Mouse (Mus musculus): ENCODE data around the gene Mogs.
A peak's percentile ranks its signal among the peaks of the same experiment; 100 is the strongest.

Gene Mogs

DNA sequence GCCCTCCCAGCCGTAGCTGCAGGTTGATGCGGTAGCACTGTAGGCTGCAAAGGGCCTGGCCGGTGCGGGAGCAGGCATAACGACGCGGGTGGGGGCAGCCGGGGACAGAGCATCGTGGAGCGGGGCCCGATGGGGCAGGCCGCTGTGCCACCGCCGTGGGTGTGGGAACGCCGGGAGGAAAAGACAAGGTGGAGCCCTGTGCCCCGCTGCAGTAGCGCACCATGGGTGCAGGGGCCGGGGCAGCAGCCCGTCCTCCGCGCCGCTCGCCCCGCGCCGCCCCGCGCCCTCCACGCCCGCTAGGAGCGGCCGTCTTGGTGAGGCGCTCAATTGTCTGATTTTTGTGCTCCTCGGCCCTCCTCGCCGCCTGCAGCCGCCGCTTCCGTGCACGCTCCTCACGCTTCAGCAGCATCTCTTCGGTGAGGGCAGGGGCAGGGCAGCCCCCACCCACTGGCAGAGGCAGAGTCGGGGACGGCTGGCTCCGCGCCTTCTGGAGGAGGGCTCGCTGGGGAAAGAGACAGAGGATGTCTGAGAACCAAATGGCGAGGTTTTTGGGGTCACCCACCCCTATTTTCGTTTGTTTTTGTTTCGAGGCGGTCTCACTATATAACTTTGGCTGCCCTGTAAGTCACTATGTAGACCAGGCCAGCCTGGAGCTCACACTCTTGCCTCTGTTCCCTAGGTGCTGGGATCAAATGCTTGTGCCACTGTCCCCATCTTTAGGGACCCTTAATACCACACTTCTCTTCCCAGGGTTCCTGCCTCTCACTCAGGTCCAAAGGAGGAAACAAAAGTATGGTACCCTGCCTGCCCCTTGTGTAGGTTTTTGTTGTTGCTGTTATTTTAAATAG, 6.8 kb downstream of the Mogs start:
- DNase-seq (ENCODE audit: low read depth, low spot score): no peak

- no peak for DNase-seq (ENCODE audit: low read depth, low spot score)
Observed at GRCm38 (mm10) chr6:83122961-83123360, 7.7 kb downstream of the Mogs start.

DNA sequence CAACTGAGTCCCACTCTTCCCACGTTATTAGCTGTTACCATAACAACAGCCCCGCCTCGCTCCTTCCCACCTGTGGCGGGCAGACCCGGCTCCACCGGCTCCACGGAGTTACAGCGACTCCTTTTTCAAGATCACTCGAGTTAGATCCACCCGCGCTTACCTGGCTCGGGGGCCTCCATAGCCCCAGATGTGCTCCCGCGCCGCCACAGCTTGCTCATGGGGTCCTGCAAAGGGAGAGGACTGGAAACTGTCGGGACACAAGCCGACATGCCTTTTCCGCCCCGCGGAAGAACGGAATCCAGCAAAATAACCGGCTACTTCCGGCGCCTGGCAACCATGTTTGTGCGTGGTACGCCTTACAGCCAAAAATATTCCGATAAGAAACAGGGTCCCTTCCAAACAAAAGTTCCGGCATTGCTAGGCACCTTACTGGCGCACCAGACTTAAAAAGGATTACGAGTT, 9.6 kb downstream of the Mogs start:
- peak; percentile 87 for DNase-seq (ENCODE audit: low read depth, low spot score)

DNA sequence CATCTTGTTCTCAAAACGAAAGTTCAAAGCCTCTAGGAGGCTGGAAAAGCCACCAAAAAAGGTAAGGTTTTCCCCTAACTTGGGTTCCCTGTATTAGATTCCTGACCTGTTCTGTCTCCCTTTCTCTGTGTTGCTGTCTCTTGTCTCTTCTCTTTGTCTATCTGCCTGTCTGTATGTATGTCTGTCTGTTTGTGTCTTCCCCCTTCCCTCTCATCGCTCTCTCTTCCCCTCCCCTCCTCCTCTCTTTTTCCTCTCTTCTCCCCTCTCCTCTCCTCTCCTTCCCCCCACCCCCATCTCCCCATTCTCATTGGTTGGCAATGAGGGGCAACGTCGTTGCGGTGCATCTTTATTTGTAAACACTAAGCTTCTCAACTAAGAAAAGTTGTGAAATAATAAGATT, 10.0 kb downstream of the Mogs start, which contains the start of gene Ino80b:
TSS of gene Ino80b (minus strand) at position 101 of the 400 bp plus-strand sequence.
- no peak for DNase-seq (ENCODE audit: low read depth, low spot score)

DNA sequence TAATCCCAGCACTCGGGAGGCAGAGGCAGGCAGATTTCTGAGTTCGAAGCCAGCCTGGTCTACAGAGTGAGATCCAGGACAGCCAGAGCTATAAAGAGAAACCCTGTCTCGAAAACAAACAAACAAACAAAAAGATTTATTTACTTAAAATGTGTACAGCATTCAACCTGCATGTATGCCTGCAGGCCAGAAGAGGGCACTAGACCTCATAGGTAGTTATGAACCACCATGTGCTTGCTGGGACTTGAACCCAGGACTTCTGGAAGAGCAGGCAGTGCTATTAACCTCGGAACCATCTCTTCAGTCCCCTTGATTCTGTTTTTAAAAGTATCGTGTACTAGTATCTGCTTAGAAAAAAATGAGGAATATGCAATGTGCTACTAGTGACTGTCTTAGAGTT, 12.1 kb downstream of the Mogs start:
- no peak for DNase-seq (ENCODE audit: low read depth, low spot score)

- no peak for DNase-seq (ENCODE audit: low read depth, low spot score)
Observed at GRCm38 (mm10) chr6:83131469-83132034, 16.3 kb downstream of the Mogs start.

- DNase-seq (ENCODE audit: low read depth, low spot score): no peak
Observed at GRCm38 (mm10) chr6:83132176-83132919, 17.1 kb downstream of the Mogs start.

- no peak for DNase-seq (ENCODE audit: low read depth, low spot score)
Observed at GRCm38 (mm10) chr6:83134226-83134625, 18.9 kb downstream of the Mogs start.

DNA sequence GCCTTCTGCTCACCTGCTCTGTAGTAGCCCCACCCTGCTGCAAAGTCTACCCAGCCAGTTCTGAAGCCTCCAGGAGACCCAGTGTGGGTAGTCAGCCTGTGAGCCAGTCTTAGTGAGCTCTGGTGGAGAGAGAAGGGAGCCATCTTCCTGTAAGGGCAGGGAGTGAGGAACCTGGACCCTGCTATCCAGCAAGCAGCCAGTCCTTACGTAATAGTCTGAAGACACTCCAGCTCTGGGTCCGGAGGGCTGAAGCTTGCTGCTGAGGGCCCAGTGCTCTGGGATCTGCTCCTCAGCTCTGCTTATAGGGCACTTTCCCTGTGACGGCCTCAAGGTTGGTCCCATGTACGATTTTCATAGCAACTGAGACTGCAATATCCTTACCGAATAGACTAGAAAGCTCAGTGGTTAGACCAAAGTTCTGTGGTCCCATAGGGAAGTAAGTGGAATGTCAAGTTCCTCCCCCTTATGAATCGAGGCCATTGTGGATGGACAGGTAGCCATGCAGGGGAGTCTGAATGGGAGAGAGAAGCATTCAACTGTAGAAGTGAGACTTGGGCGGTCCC, 19.7 kb downstream of the Mogs start, which contains the start of gene Rtkn:
TSS of gene Rtkn (plus strand) at position 513 of the 563 bp plus-strand sequence.
- no peak for DNase-seq (ENCODE audit: low read depth, low spot score)

DNA sequence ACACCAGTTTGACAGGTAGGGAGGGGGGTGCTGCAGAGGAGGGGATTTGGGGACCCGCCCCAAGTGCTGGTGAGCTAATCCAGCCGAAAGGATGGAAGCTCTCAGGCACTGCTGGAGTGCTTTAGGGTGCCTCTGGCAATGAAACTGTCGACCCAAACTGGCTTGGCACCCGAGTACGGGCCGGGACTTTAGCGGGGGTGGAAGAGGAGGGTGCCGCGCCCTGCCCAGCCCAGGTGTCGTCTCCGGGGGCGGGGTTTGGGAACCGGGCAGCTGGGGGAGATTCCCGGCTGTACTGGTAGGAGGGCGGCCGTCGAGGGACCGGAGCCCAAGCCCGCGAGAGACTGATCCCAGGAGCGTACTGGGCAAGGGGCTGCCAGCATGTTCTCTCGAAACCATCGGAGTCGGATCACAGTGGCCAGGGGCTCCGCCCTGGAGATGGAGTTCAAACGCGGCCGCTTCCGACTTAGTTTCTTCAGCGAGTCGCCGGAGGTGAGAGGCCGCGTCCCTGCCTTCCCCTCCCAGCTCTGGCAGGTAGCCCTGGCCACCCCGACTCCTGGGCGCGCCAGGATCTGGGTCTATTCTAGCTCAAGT, 20.4 kb downstream of the Mogs start:
- no peak for DNase-seq (ENCODE audit: low read depth, low spot score)

- DNase-seq (ENCODE audit: low read depth, low spot score): no peak
Observed at GRCm38 (mm10) chr6:83136291-83136880, 21.1 kb downstream of the Mogs start.

- no peak for DNase-seq (ENCODE audit: low read depth, low spot score)
Observed at GRCm38 (mm10) chr6:83136881-83137575, 21.7 kb downstream of the Mogs start.

DNA sequence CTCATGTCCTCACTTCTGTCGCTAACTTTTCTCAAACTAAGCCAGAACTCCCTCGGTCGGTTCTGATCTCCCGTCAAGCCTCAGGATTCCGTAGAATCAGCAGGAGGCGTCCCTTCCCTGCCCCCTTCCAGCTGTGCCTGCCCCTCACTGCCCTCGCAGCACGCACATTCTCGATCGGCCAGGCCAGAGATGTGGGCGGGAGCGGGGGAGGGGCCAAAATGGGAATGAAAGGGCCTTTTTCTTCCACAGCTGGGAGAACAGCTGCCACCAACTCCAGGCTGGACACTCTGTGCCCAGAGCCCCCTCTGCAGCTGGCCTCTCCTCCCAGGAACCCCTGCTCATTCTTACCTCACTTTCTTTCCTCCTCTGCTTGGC, 22.3 kb downstream of the Mogs start:
- no peak for DNase-seq (ENCODE audit: low read depth, low spot score)

DNA sequence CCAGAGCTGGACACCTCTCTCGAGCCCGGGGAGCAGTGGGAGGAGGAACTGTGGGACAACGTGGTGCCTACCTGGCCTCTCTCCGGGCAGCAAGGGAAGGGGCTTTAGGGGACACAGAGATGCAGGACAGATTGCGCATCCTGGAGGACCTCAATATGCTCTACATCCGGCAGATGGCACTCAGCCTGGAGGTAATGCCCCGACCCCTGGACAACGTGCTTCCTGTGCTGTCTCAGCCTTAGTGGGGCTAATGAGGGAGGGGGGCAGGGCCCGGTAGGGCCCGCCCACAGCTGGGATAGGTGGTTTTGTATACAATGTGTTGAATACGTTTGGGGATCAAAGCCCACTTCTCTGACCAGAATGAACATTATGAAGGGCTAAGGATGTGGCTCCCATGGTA, 22.8 kb downstream of the Mogs start:
- no peak for DNase-seq (ENCODE audit: low read depth, low spot score)

DNA sequence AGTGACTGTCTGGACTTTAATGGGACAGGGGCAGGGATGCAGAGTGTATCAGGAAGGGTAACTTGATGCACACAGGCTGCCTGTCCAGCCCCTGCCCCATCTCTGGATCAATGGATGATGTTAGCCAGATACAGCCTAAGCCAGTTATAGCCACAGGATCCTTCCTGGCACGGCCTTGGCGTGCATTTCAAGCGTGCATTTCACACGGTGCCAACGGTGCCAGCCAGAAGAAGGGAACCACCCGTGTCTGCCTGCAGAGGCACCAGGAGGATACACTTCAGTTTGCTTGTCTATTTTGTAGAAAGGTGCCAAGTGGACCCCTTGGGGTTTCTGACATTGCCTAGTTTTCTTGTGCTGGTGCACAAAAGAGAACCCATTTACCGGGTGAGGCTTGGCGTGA, 24.7 kb downstream of the Mogs start:
- no peak for DNase-seq (ENCODE audit: low read depth, low spot score)

DNA sequence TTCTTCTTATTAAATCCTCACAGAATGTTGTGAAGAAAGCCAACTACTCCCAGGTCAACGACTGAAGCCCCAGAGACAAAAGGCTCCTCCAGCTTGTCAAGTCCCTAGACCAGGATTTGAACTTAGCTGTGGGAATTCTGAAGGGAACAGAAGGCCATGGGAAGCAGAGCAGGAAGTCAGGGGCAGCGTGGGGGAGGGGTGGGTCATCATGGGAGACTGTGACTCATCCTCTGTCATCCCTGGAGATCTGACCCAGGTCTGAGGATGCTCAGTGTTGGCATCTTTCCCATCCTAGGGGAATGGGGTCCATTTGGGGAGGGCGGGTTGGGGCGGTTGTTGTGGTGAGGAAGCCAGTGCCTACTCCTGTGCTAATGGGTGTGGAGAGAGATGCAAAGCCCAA, 26.3 kb downstream of the Mogs start:
- no peak for DNase-seq (ENCODE audit: low read depth, low spot score)

DNA sequence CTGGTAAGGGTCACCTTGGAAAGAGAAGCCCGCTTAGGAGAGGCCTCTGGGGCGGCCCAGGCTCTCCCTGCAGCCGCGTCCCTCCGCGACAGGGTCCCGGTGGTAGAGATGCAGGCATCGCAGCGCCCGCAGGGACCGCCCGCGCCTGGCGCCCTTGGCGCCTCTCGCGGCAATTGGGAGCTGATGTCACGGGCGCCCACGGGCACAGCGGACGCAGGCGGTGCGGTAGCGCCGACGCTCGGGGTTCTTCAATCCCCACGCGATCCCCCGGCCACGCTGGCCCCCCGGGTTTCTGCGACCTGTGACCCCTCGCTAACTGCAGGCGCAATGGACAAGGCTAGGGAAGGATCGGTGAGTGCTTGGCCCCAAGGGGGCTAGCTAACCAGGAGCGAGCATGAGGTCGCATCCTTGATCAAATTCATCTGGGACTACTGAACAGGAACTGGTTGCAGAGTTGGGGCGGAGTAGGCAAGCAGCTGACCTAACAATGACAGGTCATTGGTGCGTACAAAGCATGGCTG, 27.0 kb downstream of the Mogs start:
- no peak for DNase-seq (ENCODE audit: low read depth, low spot score)

DNA sequence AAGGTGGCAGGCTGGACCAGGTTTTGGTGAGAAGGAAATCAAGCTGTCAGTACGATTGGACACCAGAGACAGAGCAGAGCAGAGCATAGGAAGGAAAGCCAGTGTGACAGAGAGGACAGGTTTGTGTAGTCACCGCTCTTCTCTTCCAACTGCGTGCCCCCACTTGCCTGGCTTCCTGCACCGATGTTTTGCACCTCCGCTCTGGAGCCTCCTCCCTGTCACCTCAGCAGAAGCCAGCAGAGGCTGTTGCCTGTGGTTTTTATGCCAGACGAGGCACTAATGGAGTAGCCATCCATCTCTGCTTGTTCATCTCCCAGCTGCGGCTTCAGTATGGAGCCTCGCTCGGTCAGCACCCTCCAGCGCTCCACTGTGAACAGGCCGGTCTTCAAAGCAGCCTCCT, 27.6 kb downstream of the Mogs start:
- DNase-seq (ENCODE audit: low read depth, low spot score): no peak

GRCm38 (mm10) chr6:83145209-83145608, 29.9 kb downstream of the Mogs start:
- DNase-seq (ENCODE audit: low read depth, low spot score): no peak

- no peak for DNase-seq (ENCODE audit: low read depth, low spot score)
Observed at GRCm38 (mm10) chr6:83145805-83146204, 30.5 kb downstream of the Mogs start.

Measured in WW6 (cell line).